Mouse (Mus musculus) forebrain, embryonic 12.5 days (tissue): ENCODE measurements around the gene Scrn2. TPM values are rescaled to one million over a fixed set of nuclear protein-coding genes. Genes with fewer than 3 reads are reported as not detected.
A peak's percentile ranks its signal among the peaks of the same experiment; 100 is the strongest.

Experiments used
- ATAC-seq: fragments of 200-750 bp; cut with Nextera tagmentation; 2 replicates; pipeline ENCODE4 v1.8.0; 2017; ENCODE audit warnings: moderate TSS enrichment; ENCODE audit not compliant: low FRiP score
- H3K27ac ChIP-seq: fragments of 300-500 bp; sonication (generic); 2 replicates; pipeline ENCODE4 v1.5.1; 2016; ENCODE audit warnings: mild to moderate bottlenecking
- H3K27me3 ChIP-seq: fragments of 300-500 bp; sonication (generic); 2 replicates; pipeline ENCODE4 v1.6.1; 2016; ENCODE audit warnings: mild to moderate bottlenecking
- H3K36me3 ChIP-seq: fragments of 300-500 bp; sonication (generic); replicated peaks from 2 replicates; pipeline ENCODE4 v1.6.1; 2016; ENCODE audit warnings: mild to moderate bottlenecking
- H3K4me1 ChIP-seq: fragments of 300-500 bp; sonication (generic); 2 replicates; pipeline ENCODE4 v1.6.1; 2016
- H3K4me2 ChIP-seq: fragments of 300-500 bp; sonication (generic); 2 replicates; pipeline ENCODE4 v1.6.1; 2016; ENCODE audit warnings: mild to moderate bottlenecking, moderate library complexity
- H3K4me3 ChIP-seq: fragments of 300-500 bp; sonication (generic); replicated peaks from 2 replicates; pipeline ENCODE4 v1.5.1; 2016; ENCODE audit warnings: mild to moderate bottlenecking
- H3K9ac ChIP-seq: fragments of 300-500 bp; sonication (generic); 2 replicates; pipeline ENCODE4 v1.6.1; 2016; ENCODE audit warnings: mild to moderate bottlenecking
- H3K9me3 ChIP-seq: fragments of 300-500 bp; sonication (generic); 2 replicates; pipeline ENCODE4 v1.6.1; 2016
- WGBS: fragments of 180-500 bp; shearing (Covaris S2); methylation state at CpG from one replicate; pipeline ENCODE4 v1.1.7; 2016; 5-methylcytosine and 5-hydroxymethylcytosine counted together
- polyA plus RNA-seq: library from polyadenylated mRNA; unstranded; fragments of >200 nt; fragmentation: Nextera tagmentation; extraction: Ambion mirVana; gene quantifications from 2 replicates; pipeline ENCODE4 v1.2.1, GENCODE M21; 2016

The Scrn2 gene
- polyA plus RNA-seq, 1 experiment from 2014 or later = 28.0 TPM

DNA sequence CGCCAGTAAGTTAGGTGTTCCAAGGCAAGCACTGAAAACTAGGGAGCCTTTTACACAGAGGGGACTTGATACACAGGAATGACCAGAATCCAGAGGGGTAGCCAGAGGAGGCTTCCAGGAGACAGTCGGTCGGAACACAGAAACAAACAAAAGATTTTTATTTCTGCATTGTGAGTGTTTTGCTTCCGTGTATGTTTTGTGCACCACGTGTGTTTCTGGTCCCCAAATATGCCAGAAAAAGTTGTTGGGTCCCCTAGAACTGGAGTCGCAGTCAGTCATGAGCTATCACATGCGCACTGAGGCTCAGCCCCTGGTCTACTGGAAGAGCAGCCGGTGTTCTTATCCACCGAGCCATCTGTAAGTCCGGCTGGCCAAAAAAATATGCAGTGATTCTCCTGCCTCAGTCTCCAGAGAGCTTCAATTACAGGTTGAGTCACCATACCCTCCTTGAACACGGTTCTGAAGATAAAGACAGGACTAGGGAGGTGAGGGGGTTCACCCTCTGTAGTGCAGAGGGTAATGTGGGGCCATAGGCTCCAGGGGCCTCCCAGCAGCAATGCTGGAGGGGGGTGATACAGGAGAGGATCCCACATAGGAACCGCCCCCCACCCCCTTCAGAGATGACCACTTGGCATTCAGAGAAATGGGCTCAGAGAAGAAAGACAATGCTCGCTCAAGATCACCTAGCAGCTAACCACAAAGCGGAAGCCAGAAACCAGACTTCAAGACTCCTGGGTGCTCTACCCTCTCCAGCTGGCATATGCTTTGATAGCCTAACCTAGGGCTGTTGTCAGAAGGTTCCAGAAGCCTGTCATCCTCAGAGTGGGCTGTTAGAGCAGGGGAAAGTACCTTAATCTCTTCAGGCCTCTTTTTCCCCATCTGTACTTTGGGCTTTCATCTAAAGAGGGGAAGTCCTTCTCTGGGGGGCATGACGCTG lies 33.6 kb upstream of the Scrn2 start:
- Histone ChIP-seq H3K36me3 (no peaks in the 10 kb centered on the region), H3K9ac (no peak overlapping the region), H3K9me3 (no peaks in the 10 kb centered on the region), H3K27me3 (peaks cover 65% of the 10 kb centered on the region), H3K4me2 (no peak overlapping the region), H3K27ac (no peak overlapping the region), H3K4me1 (peaks cover 32% of the 10 kb centered on the region), H3K4me3 (no peak overlapping the region)
- 77% methylated on average over 15 of the region's 15 CpGs for WGBS
- ATAC-seq = no peak

DNA sequence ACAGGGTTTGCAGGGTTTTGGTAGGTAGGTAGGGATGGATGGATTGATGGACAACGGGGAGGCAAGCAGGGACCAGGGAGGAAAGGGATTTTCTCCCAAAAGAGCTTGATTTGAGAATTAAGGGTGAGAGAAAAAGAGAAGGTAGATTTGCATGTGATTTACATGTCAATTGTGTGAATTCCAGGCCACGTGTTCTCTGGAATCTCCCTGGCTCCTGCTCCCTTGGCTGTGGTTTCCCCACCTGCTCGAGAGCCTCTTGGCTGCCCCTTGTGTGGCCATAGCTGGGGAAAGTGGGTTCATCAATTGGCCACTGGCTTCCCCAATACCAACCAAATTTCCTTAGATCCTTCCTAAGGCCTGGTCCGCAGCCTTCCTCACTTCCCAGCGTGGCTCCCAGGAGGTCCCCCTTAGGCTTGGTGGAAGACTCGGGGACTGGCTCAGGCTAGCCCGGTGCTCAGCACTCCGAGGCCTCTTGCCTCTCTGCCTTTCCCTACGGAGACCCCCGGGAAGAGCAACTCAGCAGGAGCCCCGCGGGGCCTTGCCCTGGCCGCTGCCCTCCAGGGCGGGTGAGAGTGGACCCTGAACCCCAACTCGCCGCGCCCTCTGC lies 32.9 kb upstream of the Scrn2 start:
- peak; percentile 55 for ATAC-seq
- peaks cover 69% of the 10 kb centered on the region for H3K27me3 ChIP-seq
- peak overlapping the region; percentile 75 for H3K27ac ChIP-seq
- peak overlapping the region; percentile 56 for H3K9ac ChIP-seq
- WGBS = 5% methylated on average over 17 of the region's 17 CpGs
- no peaks in the 10 kb centered on the region for H3K9me3 ChIP-seq
- peak overlapping the region; percentile 37 for H3K4me3 ChIP-seq
- peaks cover 37% of the 10 kb centered on the region for H3K4me1 ChIP-seq
- peak overlapping the region; percentile 65 for H3K4me2 ChIP-seq
- H3K36me3 ChIP-seq = no peaks in the 10 kb centered on the region

DNA sequence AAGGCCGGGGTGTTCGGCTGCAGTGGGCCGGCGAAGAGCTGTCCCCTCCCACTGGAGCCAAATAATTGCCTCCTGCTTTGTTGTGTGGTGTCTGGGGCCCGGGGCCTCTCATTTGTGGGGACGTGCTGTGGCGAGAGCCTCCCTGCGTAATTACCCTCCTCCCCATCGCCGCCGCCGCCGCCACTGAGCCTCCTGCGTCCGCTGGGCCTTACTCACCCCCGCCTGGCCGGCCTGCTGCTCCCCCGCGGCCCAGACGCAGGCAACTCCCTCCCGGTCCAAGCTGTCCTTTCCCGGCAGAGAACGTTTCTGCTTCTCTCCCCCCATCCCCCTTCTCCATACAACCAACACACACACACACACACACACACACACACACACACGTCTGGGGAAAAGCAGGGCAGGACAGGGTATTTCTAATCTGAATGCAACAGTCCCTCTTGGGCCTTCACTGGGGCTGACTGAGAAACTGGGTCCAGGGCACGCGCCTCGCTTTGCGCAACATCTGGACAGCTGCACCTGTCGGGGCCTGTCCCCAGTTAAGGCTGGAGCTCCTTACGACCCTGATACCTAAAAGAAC lies 32.3 kb upstream of the Scrn2 start:
- peak overlapping the region; percentile 37 for H3K4me3 ChIP-seq
- H3K36me3 ChIP-seq = no peaks in the 10 kb centered on the region
- H3K27ac ChIP-seq = peak overlapping the region; percentile 75
- H3K4me2 ChIP-seq = peak overlapping the region; percentile 65
- peak; percentile 78 for ATAC-seq
- no peaks in the 10 kb centered on the region for H3K9me3 ChIP-seq
- peak overlapping the region; percentile 56 for H3K9ac ChIP-seq
- peaks cover 37% of the 10 kb centered on the region for H3K4me1 ChIP-seq
- H3K27me3 ChIP-seq = peaks cover 69% of the 10 kb centered on the region
- WGBS = 2% methylated on average over 30 of the region's 30 CpGs

DNA sequence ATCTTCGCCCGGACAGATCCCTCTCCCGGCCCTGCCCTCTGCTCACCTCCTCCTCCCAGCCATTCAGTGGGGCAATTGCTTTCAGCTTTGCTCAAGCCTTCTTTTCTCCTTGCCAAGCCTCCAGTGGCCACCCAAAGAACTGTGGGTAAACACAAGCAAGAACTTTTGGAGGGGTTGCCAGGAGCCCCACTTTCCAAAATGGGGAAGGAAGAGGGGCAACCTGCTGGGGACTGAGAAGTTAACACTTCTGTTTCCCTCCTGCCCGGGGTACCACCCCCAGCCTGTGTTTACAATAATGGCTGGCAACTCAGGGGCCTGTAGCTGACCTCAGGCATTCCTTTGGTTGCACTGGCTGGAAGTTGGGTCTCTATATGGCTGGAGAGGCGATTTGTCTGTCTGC lies 26.6 kb upstream of the Scrn2 start:
- Histone ChIP-seq H3K4me3 (no peak overlapping the region), H3K9me3 (no peaks in the 10 kb centered on the region), H3K27ac (no peak overlapping the region), H3K4me1 (peaks cover 18% of the 10 kb centered on the region), H3K9ac (no peak overlapping the region), H3K36me3 (no peaks in the 10 kb centered on the region), H3K27me3 (peaks cover 62% of the 10 kb centered on the region), H3K4me2 (no peak overlapping the region)
- ATAC-seq = no peak
- WGBS = 52% methylated on average over 5 of the region's 5 CpGs

DNA sequence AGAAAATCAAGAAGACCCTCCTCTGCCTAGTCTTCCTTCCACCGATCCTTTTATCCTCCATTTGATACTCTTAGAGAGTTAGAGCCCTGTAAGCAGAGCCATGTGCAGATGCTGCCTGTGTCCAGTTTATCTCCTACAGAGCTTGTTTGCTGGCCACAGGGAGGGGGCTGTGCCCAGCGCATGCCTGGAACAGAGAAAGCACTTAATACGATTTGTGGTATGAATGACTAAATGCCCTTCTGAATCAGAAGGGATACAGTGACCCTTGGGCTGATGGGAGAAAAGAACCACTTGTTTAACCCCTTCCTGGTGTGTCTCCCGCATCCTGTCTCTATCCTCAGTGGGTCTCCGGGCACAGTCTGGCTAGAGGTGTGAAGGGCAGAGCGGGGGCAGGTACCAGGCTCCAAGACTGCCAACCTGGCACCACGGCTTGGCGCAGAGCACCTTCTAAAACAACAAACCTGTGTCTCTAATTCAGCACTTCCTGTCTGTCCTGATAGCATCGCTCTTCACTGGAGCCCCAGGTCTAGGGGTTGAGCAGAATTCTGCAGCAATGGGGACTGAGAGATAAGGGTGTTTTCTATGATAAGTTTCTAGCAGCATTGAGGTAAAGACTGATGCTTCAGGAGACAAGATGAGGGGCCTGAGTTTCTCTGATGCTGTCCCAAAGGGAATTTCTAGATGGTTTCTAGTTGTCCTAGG lies 22.5 kb upstream of the Scrn2 start:
- Histone ChIP-seq H3K4me3 (no peak overlapping the region), H3K27me3 (peaks cover 67% of the 10 kb centered on the region), H3K27ac (no peak overlapping the region), H3K9me3 (no peaks in the 10 kb centered on the region), H3K4me1 (0 out of 2 replicates have a peak, but pooled peaks cover 9% of the 10 kb centered on the region), H3K36me3 (no peaks in the 10 kb centered on the region), H3K4me2 (no peak overlapping the region), H3K9ac (no peak overlapping the region)
- 77% methylated on average over 9 of the region's 9 CpGs for WGBS
- ATAC-seq = no peak

DNA sequence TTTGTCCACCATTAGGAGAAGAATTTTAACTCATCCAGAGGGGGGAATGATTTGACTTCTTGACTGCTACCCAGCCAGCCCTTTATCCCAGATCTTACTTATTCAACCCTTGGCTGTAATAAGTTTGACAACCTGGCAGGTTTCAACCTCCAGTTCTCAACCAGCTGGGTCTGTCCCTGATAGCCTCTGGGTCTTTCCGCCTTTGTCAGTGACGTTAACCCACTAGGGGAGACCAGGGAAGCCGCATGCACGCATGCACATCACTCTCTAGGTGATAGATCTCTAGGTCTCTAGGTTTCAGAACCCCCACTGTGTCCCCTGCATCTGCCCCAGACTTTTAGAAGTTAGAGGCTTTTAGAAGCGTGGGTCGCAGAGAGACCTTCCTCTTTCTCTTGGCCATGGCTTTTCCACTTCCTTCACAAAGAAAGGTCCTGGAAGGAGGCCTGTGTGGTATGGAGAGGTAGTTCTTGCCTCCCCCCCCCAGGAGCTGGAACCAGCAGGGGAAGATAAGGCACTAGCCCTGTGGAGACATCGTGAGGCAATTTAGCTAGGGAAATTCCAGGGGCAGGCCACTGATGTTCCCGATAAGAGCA lies 20.4 kb upstream of the Scrn2 start:
- Histone ChIP-seq H3K27me3 (peaks cover 65% of the 10 kb centered on the region), H3K4me3 (no peak overlapping the region), H3K27ac (no peak overlapping the region), H3K4me1 (0 out of 2 replicates have a peak, but pooled peaks cover 3% of the 10 kb centered on the region), H3K4me2 (no peak overlapping the region), H3K9me3 (no peaks in the 10 kb centered on the region), H3K9ac (no peak overlapping the region), H3K36me3 (no peaks in the 10 kb centered on the region)
- 62% methylated on average over 8 of the region's 8 CpGs for WGBS
- ATAC-seq = no peak

DNA sequence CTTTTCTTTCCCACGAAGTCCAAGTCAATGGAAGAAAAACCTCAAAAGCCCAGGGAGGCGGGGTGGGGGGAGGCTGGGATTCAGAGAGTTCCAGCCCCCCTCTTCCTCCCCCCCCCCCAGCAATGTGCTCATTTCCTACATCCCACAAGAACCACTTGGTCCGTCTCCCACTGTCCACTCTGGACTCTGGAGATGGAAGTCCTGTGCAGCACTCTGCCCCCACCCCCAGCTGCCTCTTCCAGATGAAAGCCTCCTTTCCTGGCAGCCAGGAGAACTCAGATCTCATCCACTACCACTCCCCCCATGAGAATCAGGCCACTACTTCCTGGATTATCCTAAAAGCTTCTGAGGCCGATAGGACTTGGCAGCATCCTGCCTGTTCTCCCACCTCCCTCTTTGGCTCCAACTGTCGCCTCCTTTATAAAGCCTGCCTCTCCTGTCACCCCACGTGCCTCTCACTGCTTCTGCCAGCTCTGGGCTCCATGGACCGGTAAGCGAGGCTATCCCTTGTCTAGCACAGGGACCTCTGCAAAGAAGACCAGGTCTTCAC lies 16.5 kb upstream of the Scrn2 start, which contains the start of gene Sp6:
Sp6 (plus strand) TSS at position 274 of the 550 bp plus-strand sequence.
- H3K4me1 ChIP-seq = 0 out of 2 replicates have a peak, but pooled peaks cover 2% of the 10 kb centered on the region
- ATAC-seq = no peak
- WGBS = 20% methylated on average over 7 of the region's 8 CpGs
- no peaks in the 10 kb centered on the region for H3K9me3 ChIP-seq
- H3K36me3 ChIP-seq = no peaks in the 10 kb centered on the region
- H3K27ac ChIP-seq = no peak within 1 kb of the TSS
- no peak within 1 kb of the TSS for H3K4me2 ChIP-seq
- no peak within 1 kb of the TSS for H3K4me3 ChIP-seq
- H3K9ac ChIP-seq = peak within 1 kb of the TSS; percentile 25; the same call in 1 of the 2 replicates
- peaks cover 90% of the 10 kb centered on the region for H3K27me3 ChIP-seq

DNA sequence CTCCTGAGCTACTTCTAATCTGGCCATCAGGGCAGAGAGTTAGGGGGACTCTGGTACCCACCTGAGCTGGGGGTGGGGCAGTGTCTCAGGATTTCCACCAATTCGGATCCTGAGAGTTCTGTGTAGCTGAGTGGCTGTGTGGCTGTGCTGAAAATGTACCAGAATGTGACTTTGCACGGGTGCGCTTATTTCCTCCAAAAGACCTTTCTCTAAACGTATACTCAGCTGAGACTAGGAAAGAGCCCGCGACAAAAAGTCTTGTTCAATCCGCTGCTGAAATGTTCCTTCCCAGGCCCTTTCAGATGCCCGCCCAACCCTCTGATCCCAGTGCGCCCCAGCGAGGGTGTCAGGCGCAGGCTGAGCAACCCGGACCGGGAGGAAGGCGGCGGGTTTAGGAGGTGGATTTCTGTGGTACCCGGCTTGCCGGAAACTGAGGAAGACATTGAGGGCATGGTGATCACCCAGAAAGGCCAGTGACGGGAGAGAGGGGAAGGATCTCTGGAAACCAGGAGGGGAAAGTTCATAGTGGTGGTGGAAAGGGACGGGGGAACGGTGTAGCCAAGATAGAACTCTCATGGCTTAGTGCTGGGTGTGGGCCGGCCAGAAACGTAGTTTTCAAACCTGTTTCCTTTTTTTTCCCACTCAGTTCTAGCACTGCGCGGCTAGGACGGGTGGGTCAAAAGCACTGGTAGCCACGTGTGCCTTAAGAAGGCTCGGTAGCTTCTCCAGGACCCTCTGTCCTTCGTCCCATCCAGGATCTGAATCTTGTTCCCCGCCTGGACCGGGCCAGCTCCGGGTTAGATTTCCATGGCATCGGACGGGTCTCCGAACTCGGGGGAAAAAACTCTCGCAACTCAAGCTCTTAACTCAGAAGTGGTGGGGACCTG lies 11.8 kb upstream of the Scrn2 start:
- H3K27ac ChIP-seq = no peak overlapping the region
- no peaks in the 10 kb centered on the region for H3K9me3 ChIP-seq
- peak overlapping the region; percentile 46 for H3K4me2 ChIP-seq
- no peak overlapping the region for H3K9ac ChIP-seq
- 1% methylated on average over 36 of the region's 36 CpGs for WGBS
- H3K36me3 ChIP-seq = no peaks in the 10 kb centered on the region
- no peak for ATAC-seq
- peaks cover 95% of the 10 kb centered on the region for H3K27me3 ChIP-seq
- peak overlapping the region; percentile 32 for H3K4me3 ChIP-seq
- peaks cover 26% of the 10 kb centered on the region for H3K4me1 ChIP-seq

DNA sequence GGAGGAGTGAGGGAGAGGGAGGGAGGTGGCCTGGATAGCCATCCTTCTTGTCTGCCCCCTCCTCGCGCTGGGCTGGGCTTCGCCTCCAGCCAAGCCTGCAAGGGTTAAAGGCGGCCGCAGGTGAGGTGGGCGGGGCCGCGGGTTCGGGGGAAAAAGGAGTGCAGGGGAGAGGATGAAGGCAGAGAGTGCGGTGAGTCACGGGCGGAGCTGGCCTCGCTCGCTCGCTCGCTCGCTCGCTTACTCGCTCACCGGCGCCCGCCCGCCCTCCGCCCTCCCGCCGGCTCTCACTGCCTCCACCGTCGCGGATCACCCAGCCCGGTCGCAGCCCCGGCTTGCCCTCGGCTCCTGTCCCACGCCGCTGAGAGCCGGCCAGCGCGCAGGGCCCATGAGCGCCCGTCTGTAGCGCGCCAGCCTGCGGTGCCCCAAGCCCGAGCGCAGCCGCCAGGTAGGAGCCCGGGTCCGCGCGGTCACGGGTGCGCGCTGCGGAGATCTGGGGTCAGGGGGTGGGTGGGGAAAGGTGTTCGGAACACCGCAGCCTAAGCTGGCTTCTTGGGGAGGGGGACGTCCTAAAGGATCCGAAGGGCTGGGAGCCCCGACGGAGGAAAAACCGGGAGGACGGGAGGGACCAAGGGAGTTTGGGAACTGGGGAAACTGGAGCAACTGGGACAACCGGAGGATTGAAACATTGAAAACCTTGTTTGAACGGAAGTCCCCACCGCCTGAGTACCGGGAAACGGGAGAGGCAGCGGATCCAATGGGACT lies 11.0 kb upstream of the Scrn2 start:
- WGBS = under 1% methylated on average over 52 of the region's 68 CpGs
- Histone ChIP-seq H3K27me3 (peaks cover 95% of the 10 kb centered on the region), H3K27ac (no peak overlapping the region), H3K4me2 (peak overlapping the region; percentile 46), H3K36me3 (no peaks in the 10 kb centered on the region), H3K4me1 (peaks cover 26% of the 10 kb centered on the region), H3K9me3 (no peaks in the 10 kb centered on the region), H3K4me3 (peak overlapping the region; percentile 32), H3K9ac (no peak overlapping the region)
- no peak for ATAC-seq

DNA sequence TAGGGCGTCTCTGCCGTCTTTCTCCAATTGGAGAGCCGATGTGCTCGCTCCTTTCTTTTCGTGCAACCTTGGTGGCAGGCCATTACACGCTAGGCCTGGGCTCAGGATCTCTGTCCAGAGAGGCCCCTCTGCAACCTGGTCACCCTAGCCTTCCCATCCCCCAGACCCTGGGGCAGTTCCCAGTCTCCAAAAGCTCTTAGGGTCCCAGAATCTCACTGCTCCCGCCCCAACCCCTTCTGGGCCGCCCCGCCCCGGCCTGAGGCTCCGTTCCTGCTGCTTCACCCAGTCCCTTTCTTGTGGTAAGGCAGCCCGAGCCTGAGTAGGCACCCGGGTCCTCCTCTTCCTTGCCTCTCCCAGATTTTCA lies 10.4 kb upstream of the Scrn2 start:
- Histone ChIP-seq H3K36me3 (no peaks in the 10 kb centered on the region), H3K4me1 (peaks cover 26% of the 10 kb centered on the region), H3K9me3 (no peaks in the 10 kb centered on the region), H3K9ac (no peak overlapping the region), H3K4me2 (no peak overlapping the region), H3K27ac (no peak overlapping the region), H3K27me3 (peaks cover 96% of the 10 kb centered on the region), H3K4me3 (no peak overlapping the region)
- 2% methylated on average over 13 of the region's 13 CpGs for WGBS
- ATAC-seq = no peak
